Mouse (Mus musculus): ENCODE data around the gene Ccdc24.

Ccdc24 gene

GRCm38 (mm10) chr4:117855146-117855545, 17.2 kb downstream of the Ccdc24 start:
- no peak for DNase-seq (ENCODE audit: low read depth, low spot score)

- DNase-seq (ENCODE audit: low read depth, low spot score), result no peak
Observed at GRCm38 (mm10) chr4:117852152-117852868, 20.0 kb downstream of the Ccdc24 start.

- no peak for DNase-seq (ENCODE audit: low read depth, low spot score)
Observed at GRCm38 (mm10) chr4:117850871-117851270, 21.5 kb downstream of the Ccdc24 start.

GRCm38 (mm10) chr4:117850176-117850575, 22.2 kb downstream of the Ccdc24 start:
- no peak for DNase-seq (ENCODE audit: low read depth, low spot score)

DNA sequence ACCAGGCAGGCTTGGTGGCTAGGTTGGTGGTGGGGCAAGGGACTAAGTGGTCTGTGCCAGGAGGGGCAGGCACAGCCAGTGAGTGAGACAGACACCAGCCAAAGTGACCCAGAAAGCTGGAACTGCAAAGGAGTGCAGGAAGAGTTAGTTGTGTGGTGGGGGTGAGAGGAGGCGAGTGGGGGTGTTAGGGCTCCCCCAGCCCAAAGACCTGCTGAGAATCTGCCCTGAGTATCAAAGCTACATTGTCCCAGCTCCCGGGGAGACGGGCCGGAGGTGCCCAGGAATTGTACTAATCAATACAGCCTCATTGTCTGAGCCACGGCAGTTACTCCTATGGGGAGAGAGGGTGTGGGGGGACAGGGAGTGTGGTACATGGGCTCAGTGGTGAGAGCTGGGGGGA, 22.9 kb downstream of the Ccdc24 start:
- no peak for DNase-seq (ENCODE audit: low read depth, low spot score)

DNA sequence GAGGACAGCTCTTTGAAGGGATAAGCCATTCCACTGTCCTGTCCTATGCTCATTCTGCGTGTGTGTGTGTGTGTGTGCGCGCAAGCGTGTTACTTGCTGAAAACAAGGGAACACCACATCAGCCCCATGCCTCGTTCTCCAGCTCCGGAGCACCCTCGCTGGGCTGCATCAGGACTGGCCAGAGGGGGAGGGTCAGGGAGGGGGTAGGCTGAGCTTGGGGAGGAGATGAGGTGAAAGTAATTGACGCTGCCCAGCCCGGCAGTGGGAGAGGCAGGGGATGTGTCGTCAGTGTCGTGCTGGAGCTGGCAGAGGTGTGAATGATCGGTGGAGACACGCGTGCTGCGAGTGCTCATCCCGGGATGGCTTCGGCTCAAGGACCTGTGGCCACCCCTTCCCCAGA, 23.3 kb downstream of the Ccdc24 start:
- no peak for DNase-seq (ENCODE audit: low read depth, low spot score)

GRCm38 (mm10) chr4:117847011-117847410, 25.3 kb downstream of the Ccdc24 start:
- DNase-seq (ENCODE audit: low read depth, low spot score), result peak; percentile 54

DNA sequence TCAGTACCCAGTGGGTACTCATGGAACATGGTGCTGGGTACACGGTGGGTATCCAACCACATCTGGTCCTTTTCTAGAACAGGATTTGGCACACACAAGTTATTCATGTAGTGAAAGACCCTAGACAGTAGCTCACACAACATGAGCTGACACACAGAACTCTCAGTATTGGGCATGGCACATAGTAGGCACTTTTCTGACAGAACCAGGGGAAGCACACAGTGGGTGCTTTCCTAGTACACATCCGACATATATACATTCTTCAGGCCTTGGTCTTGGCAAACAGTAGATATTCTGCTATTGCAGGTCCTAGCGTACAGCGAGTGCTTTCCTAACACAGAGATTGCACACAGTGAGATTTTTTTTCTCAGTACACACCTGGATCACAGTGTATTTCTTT, 26.1 kb downstream of the Ccdc24 start:
- DNase-seq (ENCODE audit: low read depth, low spot score), result no peak

DNA sequence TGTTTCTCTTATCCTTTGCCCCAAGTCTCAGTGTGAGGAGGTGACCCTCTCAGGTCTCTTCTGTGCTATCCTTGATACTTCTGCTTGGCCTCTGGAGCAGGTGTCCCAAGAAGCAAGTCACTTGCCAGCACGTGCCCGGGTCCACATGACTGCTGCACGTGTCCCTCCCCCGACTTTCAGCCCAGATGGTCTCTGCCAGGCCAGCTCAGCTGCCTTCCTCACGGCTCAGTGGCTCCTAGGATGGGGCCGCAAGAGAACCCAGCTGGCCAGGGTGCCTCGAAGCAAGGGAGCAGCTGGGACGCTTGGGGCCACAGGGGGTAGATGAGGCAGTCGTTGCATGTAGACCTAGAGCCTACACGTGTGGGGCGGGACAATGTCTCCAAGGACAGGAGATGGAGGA, 27.0 kb downstream of the Ccdc24 start:
- DNase-seq (ENCODE audit: low read depth, low spot score), result no peak

DNA sequence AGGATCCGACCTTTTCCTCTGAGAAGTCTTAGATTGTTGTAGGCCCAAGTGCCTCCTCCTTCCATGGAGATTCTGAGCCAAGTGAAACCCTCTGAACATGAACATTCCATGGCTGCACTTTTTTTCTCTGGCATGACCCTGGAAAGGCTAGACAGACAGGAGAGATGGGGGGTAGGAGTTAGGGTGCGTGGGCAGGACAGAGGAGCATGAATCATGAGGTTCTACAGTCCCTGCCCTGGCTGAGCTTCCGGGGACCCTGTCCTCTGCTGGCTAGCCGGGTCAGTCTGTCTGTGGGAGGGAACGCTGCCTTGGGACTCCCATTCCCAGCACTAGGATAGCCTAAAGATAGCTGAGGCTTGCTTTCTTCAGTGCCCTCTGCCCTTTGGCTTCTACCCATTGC, 27.9 kb downstream of the Ccdc24 start:
- no peak for DNase-seq (ENCODE audit: low read depth, low spot score)

DNA sequence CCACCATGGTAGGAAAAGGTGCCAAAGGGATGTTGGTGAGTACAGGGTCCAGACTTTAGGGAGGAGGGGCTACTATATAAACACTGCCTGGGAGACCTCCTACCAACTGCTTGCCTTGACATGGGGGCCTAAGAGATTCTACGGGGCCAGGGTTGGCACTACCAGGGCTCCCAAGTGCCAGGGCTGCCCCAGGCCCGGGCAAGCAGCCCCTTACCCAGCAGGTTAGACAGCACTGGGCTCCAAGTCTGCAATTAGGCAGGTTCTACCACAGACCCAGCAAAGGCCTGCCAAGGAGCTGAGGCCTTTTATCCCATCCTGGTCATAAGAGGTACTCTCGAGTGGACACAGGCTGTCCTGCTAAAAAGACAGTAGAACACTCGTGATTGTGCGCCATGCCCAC, 29.3 kb downstream of the Ccdc24 start:
- no peak for DNase-seq (ENCODE audit: low read depth, low spot score)

GRCm38 (mm10) chr4:117841566-117841965, 30.8 kb downstream of the Ccdc24 start:
- DNase-seq (ENCODE audit: low read depth, low spot score), result no peak

DNA sequence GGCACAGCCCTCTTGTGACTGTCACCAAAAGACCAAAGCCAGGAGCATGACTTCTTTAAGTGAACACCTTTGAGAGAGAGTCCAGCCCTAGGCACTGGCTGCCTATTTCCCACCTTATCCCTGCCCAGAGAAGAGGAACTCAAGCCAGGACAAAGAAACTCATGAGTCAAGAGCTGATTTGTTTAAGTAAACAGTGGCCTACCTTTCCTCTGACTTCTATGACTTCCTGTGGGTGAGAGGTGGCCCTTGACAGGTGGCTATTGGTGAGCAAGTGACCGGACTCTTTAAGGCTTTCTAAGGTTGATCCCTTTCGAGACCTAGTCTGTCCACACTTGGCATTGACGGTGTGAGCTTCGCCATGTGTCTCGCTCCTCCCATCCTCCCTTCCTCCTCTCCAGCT, 31.5 kb downstream of the Ccdc24 start:
- no peak for DNase-seq (ENCODE audit: low read depth, low spot score)

GRCm38 (mm10) chr4:117839366-117839765, 33.0 kb downstream of the Ccdc24 start:
- no peak for DNase-seq (ENCODE audit: low read depth, low spot score)

- DNase-seq (ENCODE audit: low read depth, low spot score), result no peak
Observed at GRCm38 (mm10) chr4:117837271-117837670, 35.1 kb downstream of the Ccdc24 start.

- DNase-seq (ENCODE audit: low read depth, low spot score), result peak; percentile 74
Observed at GRCm38 (mm10) chr4:117836204-117836767, 36.1 kb downstream of the Ccdc24 start.

- peak; percentile 19 for DNase-seq (ENCODE audit: low read depth, low spot score)
Observed at GRCm38 (mm10) chr4:117835531-117836111, 36.7 kb downstream of the Ccdc24 start.

DNA sequence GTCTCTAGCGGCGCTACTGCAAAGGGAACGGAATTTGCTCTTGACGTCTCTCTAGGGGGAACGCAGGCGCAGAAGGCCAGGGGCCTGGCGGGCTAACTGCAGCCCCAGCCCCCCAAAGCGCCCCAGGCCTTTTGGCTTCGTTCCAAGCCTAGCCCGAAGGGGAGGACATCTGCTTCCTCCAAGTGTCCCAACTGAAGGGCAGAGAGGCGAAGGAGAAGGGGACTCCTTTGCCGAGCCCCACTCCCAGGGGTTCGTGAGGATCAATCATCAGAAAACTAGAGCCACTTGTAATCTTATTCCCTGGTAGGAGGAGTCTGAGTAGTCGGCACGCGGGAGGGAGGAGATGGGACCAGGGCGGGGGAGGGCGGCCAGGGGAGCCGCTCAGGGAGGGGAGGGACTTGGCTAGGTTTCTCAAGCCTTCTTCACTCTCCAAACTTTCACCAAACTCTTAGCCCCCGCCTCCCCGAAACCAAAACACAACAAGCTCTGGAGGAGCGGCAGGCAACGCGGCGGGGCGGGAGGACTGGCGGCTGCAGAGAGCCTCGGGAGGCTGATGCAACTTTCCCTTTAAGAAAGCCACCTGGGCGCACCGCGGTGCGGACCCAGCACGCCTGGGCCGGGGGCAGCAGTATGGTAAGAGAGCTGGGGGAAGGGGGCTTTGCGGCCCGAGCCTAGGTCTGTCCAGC, 37.4 kb downstream of the Ccdc24 start:
- peak; percentile 82 for DNase-seq (ENCODE audit: low read depth, low spot score)

- no peak for DNase-seq (ENCODE audit: low read depth, low spot score)
Observed at GRCm38 (mm10) chr4:117834457-117834844, 37.9 kb downstream of the Ccdc24 start, which contains the start of gene Slc6a9. Slc6a9 (plus strand) TSS chr4:117834506.

- no peak for DNase-seq (ENCODE audit: low read depth, low spot score)
Observed at GRCm38 (mm10) chr4:117831920-117832691, 40.3 kb downstream of the Ccdc24 start.

DNA sequence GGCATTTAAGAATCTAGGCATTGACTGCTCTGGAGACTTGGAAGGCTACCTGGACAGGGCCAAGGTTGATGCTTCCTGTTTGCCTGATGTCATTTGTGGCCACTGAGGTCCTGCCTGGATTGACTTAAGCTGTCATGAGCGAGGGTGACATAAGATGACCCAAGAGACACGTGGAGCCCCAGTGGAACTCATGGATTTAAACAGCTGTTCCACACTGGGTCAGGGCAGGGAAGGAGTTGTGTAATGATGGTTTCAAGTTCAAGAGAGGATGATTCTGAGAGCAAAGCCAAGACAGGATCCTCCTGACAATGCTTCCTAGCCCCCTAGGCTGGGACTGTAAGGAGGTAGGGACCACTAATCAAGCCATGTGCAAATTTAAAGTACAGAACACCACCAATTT, 40.9 kb downstream of the Ccdc24 start:
- no peak for DNase-seq (ENCODE audit: low read depth, low spot score)

- DNase-seq (ENCODE audit: low read depth, low spot score), result no peak
Observed at GRCm38 (mm10) chr4:117830801-117831200, 41.6 kb downstream of the Ccdc24 start.
